Mouse (Mus musculus): ENCODE results near the gene Dalrd3. TPM values are rescaled to one million over a fixed set of nuclear protein-coding genes. Genes with fewer than 3 reads are reported as not detected.
A peak's percentile ranks its signal among the peaks of the same experiment; 100 is the strongest.

Dalrd3 gene
- total RNA-seq, 1 experiment from 2014 or later, result 39.5 TPM

- no peak for ATAC-seq (replicated peaks in 1 of 2; ENCODE audit: insufficient read depth in 1 of 2, low FRiP score in 2 of 2, low TSS enrichment in 1 of 2, low read depth in 1 of 2, poor library complexity in 2 of 2, severe bottlenecking in 2 of 2)
These were observed 1.2 kb upstream of the Dalrd3 start for GRCm38 (mm10) chr9:108568511-108568921.

DNA sequence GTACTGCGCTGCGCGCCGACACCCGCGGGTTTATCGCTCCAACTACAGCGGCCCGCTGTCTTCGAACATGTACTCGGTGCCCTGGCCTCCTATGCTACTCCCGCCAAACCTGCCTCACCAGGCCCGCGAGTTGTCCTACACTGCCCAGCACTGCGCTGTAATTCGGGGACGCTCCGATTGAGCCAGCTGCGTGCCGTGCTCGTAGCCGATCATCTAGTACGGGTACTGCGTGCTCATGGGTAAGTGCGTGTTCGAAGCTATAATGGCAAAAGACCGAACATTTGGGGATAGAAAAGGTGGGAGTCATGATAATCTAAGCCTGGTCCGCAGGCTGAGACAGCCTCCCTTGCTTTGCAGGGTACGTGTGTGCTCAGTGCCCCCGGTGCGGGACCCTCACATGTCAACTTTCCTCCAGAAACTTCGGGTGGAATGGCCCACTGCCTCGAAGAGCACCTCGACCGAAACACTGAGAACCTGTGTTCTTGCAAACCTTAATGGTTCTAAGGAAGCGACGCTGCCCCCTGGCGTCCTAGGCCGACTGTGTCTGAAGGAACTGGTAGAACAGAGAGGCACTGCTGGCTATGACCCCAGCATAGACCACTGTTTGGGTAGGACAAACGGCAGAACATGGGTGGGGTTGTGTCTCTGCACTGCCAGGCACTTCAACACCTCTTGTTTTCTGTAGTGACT, 666 bp downstream of the Dalrd3 start:
- 0 out of 4 replicates have a peak, but pooled peaks have one; percentile 13 to 23 for ATAC-seq (replicated peaks in 1 of 2; ENCODE audit: insufficient read depth in 1 of 2, low FRiP score in 2 of 2, low TSS enrichment in 1 of 2, low read depth in 1 of 2, poor library complexity in 2 of 2, severe bottlenecking in 2 of 2)

GRCm38 (mm10) chr9:108571401-108571973, 1.8 kb downstream of the Dalrd3 start:
- ATAC-seq (replicated peaks in 1 of 2; ENCODE audit: insufficient read depth in 1 of 2, low FRiP score in 2 of 2, low TSS enrichment in 1 of 2, low read depth in 1 of 2, poor library complexity in 2 of 2, severe bottlenecking in 2 of 2), result no peak

- ATAC-seq (replicated peaks in 1 of 2; ENCODE audit: insufficient read depth in 1 of 2, low FRiP score in 2 of 2, low TSS enrichment in 1 of 2, low read depth in 1 of 2, poor library complexity in 2 of 2, severe bottlenecking in 2 of 2), result no peak
These were observed 2.6 kb downstream of the Dalrd3 start for GRCm38 (mm10) chr9:108572321-108572720.

- no peak for ATAC-seq (replicated peaks in 1 of 2; ENCODE audit: insufficient read depth in 1 of 2, low FRiP score in 2 of 2, low TSS enrichment in 1 of 2, low read depth in 1 of 2, poor library complexity in 2 of 2, severe bottlenecking in 2 of 2)
These were observed 4.3 kb downstream of the Dalrd3 start for GRCm38 (mm10) chr9:108573774-108574690.

GRCm38 (mm10) chr9:108574921-108575320, 5.2 kb downstream of the Dalrd3 start:
- no peak for ATAC-seq (replicated peaks in 1 of 2; ENCODE audit: insufficient read depth in 1 of 2, low FRiP score in 2 of 2, low TSS enrichment in 1 of 2, low read depth in 1 of 2, poor library complexity in 2 of 2, severe bottlenecking in 2 of 2)

DNA sequence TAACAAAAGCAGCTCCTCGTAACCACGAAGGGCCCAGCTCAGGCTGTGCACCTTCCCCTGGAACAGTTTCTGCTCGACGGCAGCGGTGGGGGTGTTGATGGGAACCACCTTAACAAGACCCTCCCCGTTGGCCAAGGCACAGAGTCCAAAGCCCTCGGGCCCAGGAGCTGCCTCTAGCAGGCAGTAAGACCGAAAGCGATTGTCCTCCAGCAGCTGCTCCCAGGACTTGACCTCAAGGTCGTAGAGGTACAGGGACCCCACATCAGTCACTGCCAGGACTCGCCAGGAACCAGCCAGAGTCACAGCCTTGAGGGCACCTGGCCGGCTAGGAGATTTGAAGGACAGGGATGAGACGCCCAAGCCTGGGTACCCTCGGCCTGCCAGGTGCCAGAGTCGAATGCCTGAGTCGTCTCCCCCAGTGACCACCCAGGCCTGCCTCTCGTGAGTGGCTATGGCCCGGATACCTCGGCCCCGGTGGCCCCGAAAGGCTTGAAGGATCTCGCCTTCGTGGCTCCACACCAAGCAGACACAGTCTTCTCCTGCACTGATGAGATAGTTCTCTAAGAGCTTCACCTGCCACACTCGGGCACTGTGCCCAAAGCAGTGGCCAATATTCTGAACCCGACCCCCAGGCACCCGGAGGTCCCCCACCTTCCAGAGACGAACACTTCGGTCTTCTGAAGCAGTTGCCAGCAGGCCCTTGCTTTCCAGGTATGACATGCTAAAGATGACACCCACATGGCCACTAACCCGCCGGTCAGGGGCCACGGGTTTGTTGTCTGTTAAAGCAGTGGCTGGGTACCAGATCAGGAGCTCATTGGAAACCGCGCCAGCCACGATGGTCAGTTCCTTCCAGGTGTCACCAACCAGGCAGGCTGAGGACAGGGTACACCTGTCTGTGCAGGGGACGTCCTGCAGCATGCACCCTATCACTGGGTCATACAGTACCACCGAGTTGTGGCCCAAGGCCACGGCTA, 5.9 kb downstream of the Dalrd3 start:
- ATAC-seq (replicated peaks in 1 of 2; ENCODE audit: insufficient read depth in 1 of 2, low FRiP score in 2 of 2, low TSS enrichment in 1 of 2, low read depth in 1 of 2, poor library complexity in 2 of 2, severe bottlenecking in 2 of 2), result no peak

GRCm38 (mm10) chr9:108577025-108577424, 7.3 kb downstream of the Dalrd3 start:
- ATAC-seq (replicated peaks in 1 of 2; ENCODE audit: insufficient read depth in 1 of 2, low FRiP score in 2 of 2, low TSS enrichment in 1 of 2, low read depth in 1 of 2, poor library complexity in 2 of 2, severe bottlenecking in 2 of 2), result no peak

DNA sequence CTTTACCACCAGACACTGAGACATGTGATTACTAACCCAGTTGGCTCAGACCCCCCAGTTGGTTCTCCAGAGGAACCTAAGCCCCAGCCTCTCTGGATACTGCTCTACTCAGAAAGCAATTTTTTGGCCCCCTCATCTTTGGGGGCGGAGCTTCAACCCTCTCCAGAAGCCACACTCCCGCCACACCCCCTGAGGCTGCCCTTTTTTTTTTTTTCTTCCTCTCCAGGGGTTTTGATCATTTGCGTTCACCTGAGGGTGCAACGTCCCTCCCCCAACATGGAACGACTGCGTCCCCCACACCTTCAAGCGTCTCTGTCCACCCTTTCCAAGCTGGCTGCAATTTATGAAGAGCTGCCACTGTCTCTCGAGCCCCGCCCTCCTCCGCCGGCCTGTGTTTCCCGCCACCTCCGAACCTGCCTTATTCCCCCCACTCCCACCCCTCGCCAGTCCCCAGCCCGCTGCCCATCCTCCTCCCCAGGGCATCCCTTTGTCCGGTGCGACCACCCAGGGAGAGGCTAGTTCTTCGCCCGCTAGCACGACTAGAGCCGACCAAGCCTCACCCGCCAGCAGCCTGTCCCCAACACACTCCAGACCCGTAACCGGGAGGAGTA, 8.4 kb downstream of the Dalrd3 start:
- ATAC-seq (replicated peaks in 1 of 2; ENCODE audit: insufficient read depth in 1 of 2, low FRiP score in 2 of 2, low TSS enrichment in 1 of 2, low read depth in 1 of 2, poor library complexity in 2 of 2, severe bottlenecking in 2 of 2), result no peak

- ATAC-seq (replicated peaks in 1 of 2; ENCODE audit: insufficient read depth in 1 of 2, low FRiP score in 2 of 2, low TSS enrichment in 1 of 2, low read depth in 1 of 2, poor library complexity in 2 of 2, severe bottlenecking in 2 of 2), result peak; percentile 88 to 93
These were observed 9.1 kb downstream of the Dalrd3 start, which contains the start of gene Wdr6 for GRCm38 (mm10) chr9:108578545-108579343. Wdr6 (minus strand) TSS chr9:108578739.

DNA sequence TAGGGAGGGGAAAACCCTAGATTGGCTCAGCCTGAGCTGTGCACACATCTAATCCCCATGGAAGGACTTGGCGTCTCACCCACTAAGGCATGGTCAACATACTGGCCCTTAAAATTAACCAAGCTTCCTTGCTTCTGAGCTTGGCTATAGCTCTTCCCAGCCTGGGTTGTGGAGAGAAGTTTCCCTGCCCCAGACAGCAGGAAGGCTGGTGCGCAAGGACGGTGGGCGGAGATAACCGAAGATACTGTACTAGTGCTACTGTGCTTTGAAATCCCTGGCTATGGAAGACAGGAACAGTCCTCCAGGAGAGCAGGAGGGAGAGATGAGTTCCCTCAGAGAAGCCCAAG, 9.6 kb downstream of the Dalrd3 start:
- no peak for ATAC-seq (replicated peaks in 1 of 2; ENCODE audit: insufficient read depth in 1 of 2, low FRiP score in 2 of 2, low TSS enrichment in 1 of 2, low read depth in 1 of 2, poor library complexity in 2 of 2, severe bottlenecking in 2 of 2)

GRCm38 (mm10) chr9:108587571-108588180, 18.0 kb downstream of the Dalrd3 start:
- no peak for ATAC-seq (replicated peaks in 1 of 2; ENCODE audit: insufficient read depth in 1 of 2, low FRiP score in 2 of 2, low TSS enrichment in 1 of 2, low read depth in 1 of 2, poor library complexity in 2 of 2, severe bottlenecking in 2 of 2)

GRCm38 (mm10) chr9:108589229-108589628, 19.5 kb downstream of the Dalrd3 start:
- ATAC-seq (replicated peaks in 1 of 2; ENCODE audit: insufficient read depth in 1 of 2, low FRiP score in 2 of 2, low TSS enrichment in 1 of 2, low read depth in 1 of 2, poor library complexity in 2 of 2, severe bottlenecking in 2 of 2), result peak in 1 of 2 experiments; percentile 29; a peak in 1 of 4 replicates

- ATAC-seq (replicated peaks in 1 of 2; ENCODE audit: insufficient read depth in 1 of 2, low FRiP score in 2 of 2, low TSS enrichment in 1 of 2, low read depth in 1 of 2, poor library complexity in 2 of 2, severe bottlenecking in 2 of 2), result no peak
These were observed 21.8 kb downstream of the Dalrd3 start for GRCm38 (mm10) chr9:108591462-108591861.

DNA sequence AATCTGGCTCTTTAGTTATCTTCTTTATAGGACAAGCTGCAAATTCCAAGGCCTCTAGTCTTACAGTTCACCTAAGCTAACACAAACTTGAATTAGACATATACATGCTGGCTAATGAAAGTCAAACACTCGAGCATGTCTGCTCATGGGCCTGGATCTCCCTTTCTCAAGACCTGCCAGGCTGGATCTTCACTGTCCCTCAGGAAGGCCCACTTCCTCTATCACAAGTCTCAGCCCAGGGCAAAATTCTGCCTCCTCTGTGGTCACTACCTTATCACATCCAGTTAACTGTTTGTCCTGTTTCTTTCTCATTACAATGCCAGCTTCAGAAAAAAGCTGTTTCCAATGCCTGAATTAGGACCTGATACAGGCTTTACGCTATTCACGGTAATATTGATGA, 24.7 kb downstream of the Dalrd3 start:
- no peak for ATAC-seq (replicated peaks in 1 of 2; ENCODE audit: insufficient read depth in 1 of 2, low FRiP score in 2 of 2, low TSS enrichment in 1 of 2, low read depth in 1 of 2, poor library complexity in 2 of 2, severe bottlenecking in 2 of 2)
